Mouse (Mus musculus) MEL (cell line): ENCODE measurements at regions not wholly inside any gene's neighbourhood (a gene's known extent, or its start where the extent isn't known, plus 50 kb on each side); places are given as distances from the start of the nearest gene placed in this dataset.
A peak's percentile ranks its signal among the peaks of the same experiment; 100 is the strongest.

ENCODE experiments used
- DNase-seq: peaks from one replicate; pipeline ENCODE4 v3.0.0; 2011; ENCODE audit warnings: low read depth, low spot score
- H3K27ac ChIP-seq: 2 replicates; pipeline ENCODE4 v1.5.1; 2012; ENCODE audit warnings: low read depth, mild to moderate bottlenecking, control low read depth, low read length, moderate library complexity; ENCODE audit not compliant: control insufficient read depth
- H3K27me3 ChIP-seq, 2 experiments: fragments of 150-350 bp in 1 of 2; sonication (generic) in 1 of 2; 2 replicates each; pipeline ENCODE4 v1.6.1; 2012; ENCODE audit warnings: low read length in 2 of 2, mild to moderate bottlenecking in 2 of 2, improper control_type of control experiment in 1 of 2, moderate library complexity in 1 of 2; ENCODE audit not compliant: insufficient read depth in 2 of 2, control insufficient read depth in 1 of 2
- H3K36me3 ChIP-seq, 2 experiments: 2 replicates each; pipeline ENCODE4 v1.6.1; 2012 to 2014; ENCODE audit warnings: low read length in 2 of 2, improper control_type of control experiment in 1 of 2, inconsistent platforms in 1 of 2, mild to moderate bottlenecking in 1 of 2; ENCODE audit not compliant: insufficient read depth in 2 of 2, control insufficient read depth in 1 of 2
- H3K4me1 ChIP-seq, 2 experiments: fragments of 150-350 bp in 1 of 2; sonication (generic) in 1 of 2; 2 replicates each; pipeline ENCODE4 v1.6.1; 2012; ENCODE audit warnings: low read length in 2 of 2, improper control_type of control experiment in 1 of 2, mild to moderate bottlenecking in 1 of 2; ENCODE audit not compliant: insufficient read depth in 2 of 2, control insufficient read depth in 1 of 2
- H3K4me3 ChIP-seq, 2 experiments: fragments of 150-350 bp in 1 of 2; sonication (generic) in 1 of 2; 2 replicates each; pipeline ENCODE4 v1.5.1; 2012; ENCODE audit warnings: low read depth in 2 of 2, low read length in 2 of 2, mild to moderate bottlenecking in 2 of 2, moderate library complexity in 2 of 2, control low read depth in 1 of 2, improper control_type of control experiment in 1 of 2; ENCODE audit not compliant: control insufficient read depth in 1 of 2, insufficient read depth in 1 of 2
- H3K79me2 ChIP-seq: 2 replicates; pipeline ENCODE4 v1.6.1; 2012; ENCODE audit warnings: mild to moderate bottlenecking, low read length, moderate library complexity; ENCODE audit not compliant: control insufficient read depth, poor library complexity, insufficient read depth
- H3K9ac ChIP-seq: 2 replicates; pipeline ENCODE4 v1.6.1; 2012; ENCODE audit warnings: low read depth, mild to moderate bottlenecking, control low read depth, low read length, moderate library complexity; ENCODE audit not compliant: control insufficient read depth, poor library complexity, severe bottlenecking
- H3K9me3 ChIP-seq: fragments of 150-350 bp; sonication (generic); replicated peaks from 2 replicates; pipeline ENCODE4 v1.6.1; 2012; ENCODE audit warnings: mild to moderate bottlenecking, low read length, improper control_type of control experiment, moderate library complexity; ENCODE audit not compliant: insufficient read depth
- BHLHE40 ChIP-seq: IDR thresholded peaks from 2 replicates; pipeline ENCODE4 v1.6.1; 2012; ENCODE audit warnings: low read depth, mild to moderate bottlenecking, inconsistent platforms, low read length, improper control_type of control experiment, borderline replicate concordance
- CHD1 ChIP-seq: IDR thresholded peaks from 2 replicates; pipeline ENCODE4 v1.6.1; 2012; ENCODE audit warnings: low read depth, mild to moderate bottlenecking, inconsistent platforms, low read length, improper control_type of control experiment
- CTCF ChIP-seq, 3 experiments: IDR thresholded peaks in 2 of 3; conservative IDR thresholded peaks in 1 of 3; 2 replicates each; pipeline ENCODE4 v1.5.1; 2011 to 2012; ENCODE audit warnings: low read length in 3 of 3, low read depth in 2 of 3, mild to moderate bottlenecking in 2 of 3, improper control_type of control experiment in 1 of 3, inconsistent platforms in 1 of 3, mixed read lengths in 1 of 3, moderate library complexity in 1 of 3; ENCODE audit not compliant: control insufficient read depth in 1 of 3, insufficient read depth in 1 of 3, poor library complexity in 1 of 3, severe bottlenecking in 1 of 3
- E2F4 ChIP-seq: IDR thresholded peaks from 2 replicates; pipeline ENCODE4 v1.6.1; 2011; ENCODE audit warnings: low read depth, low read length, improper control_type of control experiment, borderline replicate concordance
- ELF1 ChIP-seq: IDR thresholded peaks from 2 replicates; pipeline ENCODE4 v1.6.1; 2014; ENCODE audit warnings: low read depth, mild to moderate bottlenecking, inconsistent platforms, low read length, improper control_type of control experiment, moderate library complexity
- ETS1 ChIP-seq: IDR thresholded peaks from 2 replicates; pipeline ENCODE4 v1.6.1; 2012; ENCODE audit warnings: low read depth, mild to moderate bottlenecking, inconsistent platforms, low read length, improper control_type of control experiment, moderate library complexity
- GABPA ChIP-seq: IDR thresholded peaks from 2 replicates; pipeline ENCODE4 v1.6.1; 2012; ENCODE audit warnings: low read depth, mild to moderate bottlenecking, inconsistent platforms, low read length, improper control_type of control experiment, moderate library complexity
- HCFC1 ChIP-seq: IDR thresholded peaks from 2 replicates; pipeline ENCODE4 v1.6.1; 2012; ENCODE audit warnings: low read depth, mild to moderate bottlenecking, inconsistent platforms, low read length, improper control_type of control experiment, moderate library complexity
- MAFK ChIP-seq: IDR thresholded peaks from 2 replicates; pipeline ENCODE4 v1.6.1; 2011; ENCODE audit warnings: low read depth, mild to moderate bottlenecking, low read length, improper control_type of control experiment, borderline replicate concordance
- MAX ChIP-seq: IDR thresholded peaks from 2 replicates; pipeline ENCODE4 v1.6.1; 2011; ENCODE audit warnings: low read length, improper control_type of control experiment
- MAZ ChIP-seq: IDR thresholded peaks from 2 replicates; pipeline ENCODE4 v1.6.1; 2012; ENCODE audit warnings: low read depth, mild to moderate bottlenecking, inconsistent platforms, low read length, improper control_type of control experiment
- MEF2A ChIP-seq: IDR thresholded peaks from 2 replicates; pipeline ENCODE4 v1.6.1; 2014; ENCODE audit warnings: low read depth, mild to moderate bottlenecking, inconsistent platforms, low read length, improper control_type of control experiment; ENCODE audit not compliant: poor library complexity, insufficient replicate concordance, severe bottlenecking; ENCODE audit errors: extremely low read depth
- MXI1 ChIP-seq: IDR thresholded peaks from 2 replicates; pipeline ENCODE4 v1.6.1; 2011; ENCODE audit warnings: mild to moderate bottlenecking, low read depth, low read length, improper control_type of control experiment
- NELFE ChIP-seq: IDR thresholded peaks from 2 replicates; pipeline ENCODE4 v1.6.1; 2011; ENCODE audit warnings: low read depth, low read length, improper control_type of control experiment
- POLR2AphosphoS2 ChIP-seq: IDR thresholded peaks from 2 replicates; pipeline ENCODE4 v1.6.1; 2011; ENCODE audit warnings: low read length, improper control_type of control experiment
- SIN3A ChIP-seq: IDR thresholded peaks from 2 replicates; pipeline ENCODE4 v1.6.1; 2012; ENCODE audit warnings: low read length, improper control_type of control experiment, inconsistent platforms
- SMC3 ChIP-seq: IDR thresholded peaks from 2 replicates; pipeline ENCODE4 v1.6.1; 2011; ENCODE audit warnings: low read depth, low read length, improper control_type of control experiment
- USF2 ChIP-seq, 2 experiments: IDR thresholded peaks; 2 replicates each; pipeline ENCODE4 v1.6.1; 2011 to 2012; ENCODE audit warnings: improper control_type of control experiment in 2 of 2, low read length in 2 of 2, borderline replicate concordance in 1 of 2, inconsistent platforms in 1 of 2, low read depth in 1 of 2, mild to moderate bottlenecking in 1 of 2; ENCODE audit not compliant: insufficient read depth in 1 of 2
- ZKSCAN1 ChIP-seq: IDR thresholded peaks from 2 replicates; pipeline ENCODE4 v1.6.1; 2012; ENCODE audit warnings: low read depth, mild to moderate bottlenecking, inconsistent platforms, low read length, improper control_type of control experiment, moderate library complexity
- ZMIZ1 ChIP-seq: IDR thresholded peaks from 2 replicates; pipeline ENCODE4 v1.6.1; 2012; ENCODE audit warnings: low read depth, mild to moderate bottlenecking, inconsistent platforms, low read length, improper control_type of control experiment, moderate library complexity
- ZNF384 ChIP-seq: IDR thresholded peaks from 2 replicates; pipeline ENCODE4 v1.6.1; 2012; ENCODE audit warnings: low read depth, mild to moderate bottlenecking, inconsistent platforms, low read length, improper control_type of control experiment

GRCm38 (mm10) chr2:180828086-180828485 is 51.4 kb upstream of the Bhlhe23 start:
- Histone ChIP-seq H3K9me3 (no peaks in the 10 kb centered on the region), H3K4me1 (no peaks in the 10 kb centered on the region), H3K27ac (no peak overlapping the region), H3K36me3 (no peaks in the 10 kb centered on the region), H3K9ac (no peak overlapping the region), H3K4me3 (no peak overlapping the region), H3K79me2 (no peaks in the 10 kb centered on the region), H3K27me3 (peaks cover 0 to 6% of the 10 kb centered on the region in 2 experiments; a peak in 3 of 4 replicates)
- DNase-seq = no peak
- TF ChIP-seq HCFC1 (no peak), SIN3A (no peak), GABPA (no peak), MEF2A (no peak), ZKSCAN1 (no peak), USF2 (IDR thresholded peaks at IDR 0.05; ENCODE audit: borderline replicate concordance in 1 of 2, insufficient read depth in 1 of 2, low read depth in 1 of 2, low read length in 2 of 2) (no peak), ETS1 (no peak), BHLHE40 (no peak), E2F4 (no peak), CHD1 (no peak), SMC3 (no peak), POLR2AphosphoS2 (no peak), MXI1 (no peak), MAZ (no peak), ZMIZ1 (no peak), MAX (no peak), MAFK (no peak), ZNF384 (no peak), NELFE (no peak)

DNA sequence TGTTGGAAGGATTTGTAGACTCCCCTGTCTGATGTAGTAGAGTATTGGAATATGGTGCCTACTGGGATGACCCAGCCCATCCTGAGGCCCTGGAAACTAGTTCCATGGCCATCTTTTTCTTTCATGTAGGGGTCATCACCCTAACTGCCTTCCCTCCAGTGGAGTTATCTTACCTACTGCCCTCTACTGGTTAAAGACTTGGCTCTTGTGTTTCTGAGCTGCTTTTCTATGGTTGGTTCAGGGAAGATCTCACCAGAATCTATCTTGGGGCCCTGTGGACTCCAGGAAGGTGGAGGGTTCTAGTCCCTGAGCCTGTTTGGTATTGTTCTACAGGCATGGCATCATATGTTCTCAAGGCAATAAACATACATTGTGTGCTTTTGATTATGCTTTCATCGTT is 50.0 kb upstream of the Bhlhe23 start:
- DNase-seq = peak; percentile 5
- no peak overlapping the region for H3K9ac ChIP-seq
- no peak overlapping the region for H3K27ac ChIP-seq
- no peak for TF ChIP-seq ELF1
- no peak for TF ChIP-seq MXI1
- TF ChIP-seq CTCF (IDR thresholded peaks at IDR 0.05 in 2 of 3, conservative IDR thresholded peaks at IDR 0.05 in 1 of 3; ENCODE audit: control insufficient read depth in 1 of 3, insufficient read depth in 1 of 3, low read depth in 2 of 3, low read length in 3 of 3, poor library complexity in 1 of 3, severe bottlenecking in 1 of 3) = peak in 1 of 3 experiments; percentile 22; a peak in 1 of 6 replicates
- H3K4me3 ChIP-seq = no peak overlapping the region
- H3K79me2 ChIP-seq = no peaks in the 10 kb centered on the region
- no peaks in the 10 kb centered on the region for H3K9me3 ChIP-seq
- peaks cover 0 to 5% of the 10 kb centered on the region in 2 experiments; a peak in 3 of 4 replicates for H3K27me3 ChIP-seq
- no peaks in the 10 kb centered on the region for H3K36me3 ChIP-seq
- no peaks in the 10 kb centered on the region for H3K4me1 ChIP-seq
